In genomic region chr14:31206472-31206981, GRCm38 (mm10) we compare ENCODE assay signal across 8 mouse cellular contexts. TPM values are rescaled to one million over a fixed set of nuclear protein-coding genes. Genes with fewer than 3 reads are reported as not detected.
DNase-seq lines count a peak whose midpoint lies in the region; ATAC-seq and TF ChIP-seq lines count a peak whose summit lies in the region.

No protein-coding gene starts in this region.

- no peak for TF ChIP-seq RAD21 in MEL (IDR thresholded peaks at IDR 0.05; ENCODE audit: low read depth, low read length)

- peak overlapping the region; percentile 62 for H3K27ac ChIP-seq in MEL (ENCODE audit: control insufficient read depth, low read depth, low read length)
- peak overlapping the region; percentile 94 for H3K27ac ChIP-seq in forebrain, postnatal 0 days (ENCODE audit: low read depth, low read length)
- peak overlapping the region; percentile 98 for H3K27ac ChIP-seq in layer of hippocampus, adult 2 months
- peak overlapping the region; percentile 92 for H3K27ac ChIP-seq in neural tube, embryonic 15.5 days (replicated peaks)

- peak; percentile 72 for ATAC-seq in forebrain, postnatal 0 days
- peak; percentile 83 for ATAC-seq in neural tube, embryonic 15.5 days (ENCODE audit: low FRiP score)

- peaks cover 19% of the 10 kb centered on the region for H3K79me2 ChIP-seq in MEL (ENCODE audit: control insufficient read depth, insufficient read depth, low read length, poor library complexity)

- H3K4me3 ChIP-seq in MEL (ENCODE audit: control insufficient read depth in 1 of 2, insufficient read depth in 1 of 2, low read depth in 2 of 2, low read length in 2 of 2): peak overlapping the region; percentile 84 to 98
- peak overlapping the region; percentile 79 for H3K4me3 ChIP-seq in forebrain, postnatal 0 days (ENCODE audit: low read depth, low read length)
- H3K4me3 ChIP-seq in layer of hippocampus, adult 2 months: peak overlapping the region; percentile 83
- peak overlapping the region; percentile 87 for H3K4me3 ChIP-seq in lung, adult 2 months (replicated peaks; ENCODE audit: extremely low read depth, low read depth, low read length)
- peak overlapping the region; percentile 75 for H3K4me3 ChIP-seq in neural tube, embryonic 15.5 days (replicated peaks)

- no peak for TF ChIP-seq CTCF in MEL (IDR thresholded peaks at IDR 0.05 in 2 of 3, conservative IDR thresholded peaks at IDR 0.05 in 1 of 3; ENCODE audit: control insufficient read depth in 1 of 3, insufficient read depth in 1 of 3, low read depth in 2 of 3, low read length in 3 of 3, poor library complexity in 1 of 3, severe bottlenecking in 1 of 3)
- no peak for TF ChIP-seq CTCF in forebrain, postnatal 0 days (IDR thresholded peaks at IDR 0.05; ENCODE audit: low read depth)
- TF ChIP-seq CTCF in layer of hippocampus, adult 2 months (conservative IDR thresholded peaks at IDR 0.05): 0 out of 2 replicates have a peak, but pooled peaks have one; percentile 2
- no peak for TF ChIP-seq CTCF in lung, adult 2 months (IDR thresholded peaks at IDR 0.05; ENCODE audit: insufficient read depth, low read length)

- no peaks in the 10 kb centered on the region for H3K9me3 ChIP-seq in MEL (replicated peaks; ENCODE audit: insufficient read depth, low read length)
- H3K9me3 ChIP-seq in forebrain, postnatal 0 days (ENCODE audit: low read length): no peaks in the 10 kb centered on the region
- H3K9me3 ChIP-seq in neural tube, embryonic 15.5 days (replicated peaks): no peaks in the 10 kb centered on the region

- H3K4me2 ChIP-seq in forebrain, postnatal 0 days (ENCODE audit: low read depth): peak overlapping the region; percentile 85
- peak overlapping the region; percentile 89 for H3K4me2 ChIP-seq in neural tube, embryonic 15.5 days

- peak; percentile 73 to 86; a peak in 3 of 4 replicates for TF ChIP-seq POLR2A in MEL (IDR thresholded peaks at IDR 0.05; ENCODE audit: control insufficient read depth in 1 of 2, insufficient read depth in 1 of 2, low read depth in 1 of 2, low read length in 2 of 2, poor library complexity in 1 of 2)
- peak; percentile 70; the same call in 1 of the 2 replicates for TF ChIP-seq POLR2A in lung, adult 2 months (IDR thresholded peaks at IDR 0.05; ENCODE audit: borderline replicate concordance, extremely low read depth, low read depth, low read length)

- peak; percentile 94 for DNase-seq in MEL (ENCODE audit: low read depth, low spot score)
- DNase-seq in cerebellum, adult 18-20 months: peak; percentile 96 to 98
- DNase-seq in forebrain, postnatal 0 days: peak; percentile 96
- DNase-seq in heart, postnatal 4 days: peak; percentile 98
- peak; percentile 91 to 94 for DNase-seq in layer of hippocampus, adult 2 months (ENCODE audit: low spot score in 2 of 2)
- peak; percentile 93 for DNase-seq in lung, adult 2 months
- peak; percentile 99 for DNase-seq in testis, postnatal 10 days (ENCODE audit: low spot score)

- H3K4me1 ChIP-seq in MEL (ENCODE audit: control insufficient read depth in 1 of 2, insufficient read depth in 2 of 2, low read length in 2 of 2): peaks cover 3 to 11% of the 10 kb centered on the region in 2 experiments; a peak in 3 of 4 replicates
- H3K4me1 ChIP-seq in forebrain, postnatal 0 days (ENCODE audit: insufficient read depth): peaks cover 15% of the 10 kb centered on the region
- H3K4me1 ChIP-seq in lung, adult 2 months (ENCODE audit: control insufficient read depth, insufficient read depth, low read length): peaks cover 12% of the 10 kb centered on the region
- H3K4me1 ChIP-seq in neural tube, embryonic 15.5 days: peaks cover 26% of the 10 kb centered on the region

- TF ChIP-seq EP300 in MEL (IDR thresholded peaks at IDR 0.05; ENCODE audit: low read depth in 1 of 2, low read length in 2 of 2): no peak

- peak overlapping the region; percentile 99 for H3K9ac ChIP-seq in MEL (ENCODE audit: control insufficient read depth, low read depth, low read length, poor library complexity, severe bottlenecking)
- peak overlapping the region; percentile 91 for H3K9ac ChIP-seq in forebrain, postnatal 0 days
- H3K9ac ChIP-seq in neural tube, embryonic 15.5 days (replicated peaks): peak overlapping the region; percentile 94

- peaks cover 3 to 16% of the 10 kb centered on the region in 2 experiments; a peak in 3 of 4 replicates for H3K36me3 ChIP-seq in MEL (ENCODE audit: control insufficient read depth in 1 of 2, insufficient read depth in 2 of 2, low read length in 2 of 2)
- peaks cover 29% of the 10 kb centered on the region for H3K36me3 ChIP-seq in forebrain, postnatal 0 days (ENCODE audit: insufficient read depth)
- H3K36me3 ChIP-seq in neural tube, embryonic 15.5 days: peaks cover 28% of the 10 kb centered on the region

- H3K27me3 ChIP-seq in MEL (ENCODE audit: control insufficient read depth in 1 of 2, insufficient read depth in 2 of 2, low read length in 2 of 2): no peaks in the 10 kb centered on the region
- H3K27me3 ChIP-seq in forebrain, postnatal 0 days (ENCODE audit: insufficient read depth, low read length): no peaks in the 10 kb centered on the region
- H3K27me3 ChIP-seq in neural tube, embryonic 15.5 days (replicated peaks): no peaks in the 10 kb centered on the region

- WGBS in forebrain, postnatal 0 days: under 1% methylated on average over 48 of the region's 48 CpGs
- 2% methylated on average over 42 of the region's 48 CpGs for WGBS in lung, adult 2 months
- WGBS in neural tube, embryonic 15.5 days: under 1% methylated on average over 48 of the region's 48 CpGs

TF ChIP-seq in MEL, 35 proteins besides CTCF, POLR2A, EP300 and RAD21 (continues in another document):
- TF ChIP-seq MEF2A (IDR thresholded peaks at IDR 0.05; ENCODE audit: extremely low read depth, insufficient replicate concordance, low read depth, low read length, poor library complexity, severe bottlenecking): no peak
- TF ChIP-seq MYB (IDR thresholded peaks at IDR 0.05; ENCODE audit: low read depth, low read length): no peak
- no peak for TF ChIP-seq E2F4 (IDR thresholded peaks at IDR 0.05; ENCODE audit: borderline replicate concordance, low read depth, low read length)
- TF ChIP-seq UBTF (IDR thresholded peaks at IDR 0.05; ENCODE audit: borderline replicate concordance, insufficient read depth, low read depth, low read length): no peak
- no peak for TF ChIP-seq SMC3 (IDR thresholded peaks at IDR 0.05; ENCODE audit: low read depth, low read length)

RNA-seq across cellular contexts. Expression of gene Tnnc1, which starts 1.6 kb away (rescaled TPM):
- total RNA-seq in MEL (2012; rRNA removed): not detected in 2 replicates
- under 1 TPM in 1 of 2 experiments, not detected in 1; 0.19 TPM for polyA plus RNA-seq in MEL (2012; ENCODE audit: insufficient read depth in 1 of 2, insufficient read length in 2 of 2, low read depth in 1 of 2, low replicate concordance in 2 of 2, missing spikeins in 1 of 2)
- 1.2 and 2.4 TPM in 2 replicates for total RNA-seq in forebrain, postnatal 0 days (2014; rRNA removed)
- 2.4 and 3.0 TPM in 2 replicates for polyA plus RNA-seq in forebrain, postnatal 0 days (2015; fragmentation: Nextera tagmentation; extraction: Ambion mirVana)
- total RNA-seq in heart, postnatal 4 days (2021): 1,000 to 10,000 TPM; 5,292 to 5,773 TPM
- total RNA-seq in layer of hippocampus, adult 2 months (2021): 1 to 10 TPM; 2.4 to 2.9 TPM
- polyA plus RNA-seq in lung, adult 2 months (2012; rRNA removed): 25.4 and 32.2 TPM in 2 replicates
- polyA plus RNA-seq in neural tube, embryonic 15.5 days (2015; fragmentation: Nextera tagmentation; extraction: Ambion mirVana): 24.5 and 36.3 TPM in 2 replicates

RNA-seq across cellular contexts. Expression of gene Nisch, which starts 10.2 kb away (rescaled TPM):
- total RNA-seq in MEL (2012; rRNA removed): 49.1 and 53.0 TPM in 2 replicates
- 100 to 1,000 TPM in 1 of 2 experiments, not detected in 1; 154 TPM for polyA plus RNA-seq in MEL (2012; ENCODE audit: insufficient read depth in 1 of 2, insufficient read length in 2 of 2, low read depth in 1 of 2, low replicate concordance in 2 of 2, missing spikeins in 1 of 2)
- total RNA-seq in forebrain, postnatal 0 days (2014; rRNA removed): 211 and 300 TPM in 2 replicates
- polyA plus RNA-seq in forebrain, postnatal 0 days (2015; fragmentation: Nextera tagmentation; extraction: Ambion mirVana): 148 and 199 TPM in 2 replicates
- 100 to 1,000 TPM; 301 to 310 TPM for total RNA-seq in heart, postnatal 4 days (2021)
- total RNA-seq in layer of hippocampus, adult 2 months (2021): 100 to 1,000 TPM; 472 to 491 TPM
- polyA plus RNA-seq in lung, adult 2 months (2012; rRNA removed): 412 and 458 TPM in 2 replicates
- polyA plus RNA-seq in neural tube, embryonic 15.5 days (2015; fragmentation: Nextera tagmentation; extraction: Ambion mirVana): 309 and 327 TPM in 2 replicates

RNA-seq across cellular contexts. Expression of gene Sema3g, which starts 11.1 kb away (rescaled TPM):
- 0.03 and 0.04 TPM in 2 replicates for total RNA-seq in MEL (2012; rRNA removed)
- under 1 TPM in 1 of 2 experiments, not detected in 1; 0.25 TPM for polyA plus RNA-seq in MEL (2012; ENCODE audit: insufficient read depth in 1 of 2, insufficient read length in 2 of 2, low read depth in 1 of 2, low replicate concordance in 2 of 2, missing spikeins in 1 of 2)
- 2.2 and 3.7 TPM in 2 replicates for total RNA-seq in forebrain, postnatal 0 days (2014; rRNA removed)
- polyA plus RNA-seq in forebrain, postnatal 0 days (2015; fragmentation: Nextera tagmentation; extraction: Ambion mirVana): 0.23 and 0.31 TPM in 2 replicates
- 10 to 100 TPM in 1 of 2 experiments, 1 to 10 TPM in 1; 9.2 to 11.4 TPM for total RNA-seq in heart, postnatal 4 days (2021)
- total RNA-seq in layer of hippocampus, adult 2 months (2021): 1 to 10 TPM; 5.0 to 6.1 TPM
- 95.9 and 109 TPM in 2 replicates for polyA plus RNA-seq in lung, adult 2 months (2012; rRNA removed)
- polyA plus RNA-seq in neural tube, embryonic 15.5 days (2015; fragmentation: Nextera tagmentation; extraction: Ambion mirVana): 0.47 and 0.69 TPM in 2 replicates

RNA-seq across cellular contexts. Expression of gene Stab1, which starts 38.1 kb away (rescaled TPM):
- total RNA-seq in MEL (2012; rRNA removed): 0.15 TPM in 1 of 2 replicates, not detected in the other
- under 1 TPM in 1 of 2 experiments, not detected in 1; 0.40 TPM for polyA plus RNA-seq in MEL (2012; ENCODE audit: insufficient read depth in 1 of 2, insufficient read length in 2 of 2, low read depth in 1 of 2, low replicate concordance in 2 of 2, missing spikeins in 1 of 2)
- total RNA-seq in forebrain, postnatal 0 days (2014; rRNA removed): 21.9 and 23.3 TPM in 2 replicates
- polyA plus RNA-seq in forebrain, postnatal 0 days (2015; fragmentation: Nextera tagmentation; extraction: Ambion mirVana): 7.7 and 11.4 TPM in 2 replicates
- total RNA-seq in heart, postnatal 4 days (2021): 10 to 100 TPM; 77.1 to 84.3 TPM
- 10 to 100 TPM; 23.2 TPM for total RNA-seq in layer of hippocampus, adult 2 months (2021)
- polyA plus RNA-seq in lung, adult 2 months (2012; rRNA removed): 114 and 136 TPM in 2 replicates
- polyA plus RNA-seq in neural tube, embryonic 15.5 days (2015; fragmentation: Nextera tagmentation; extraction: Ambion mirVana): 16.9 and 18.1 TPM in 2 replicates

RNA-seq across cellular contexts. Expression of gene Phf7, which starts 44.6 kb away (rescaled TPM):
- 6.0 and 6.7 TPM in 2 replicates for total RNA-seq in MEL (2012; rRNA removed)
- 1 to 10 TPM in 1 of 2 experiments, not detected in 1; 7.6 TPM for polyA plus RNA-seq in MEL (2012; ENCODE audit: insufficient read depth in 1 of 2, insufficient read length in 2 of 2, low read depth in 1 of 2, low replicate concordance in 2 of 2, missing spikeins in 1 of 2)
- total RNA-seq in forebrain, postnatal 0 days (2014; rRNA removed): 7.1 and 8.6 TPM in 2 replicates
- polyA plus RNA-seq in forebrain, postnatal 0 days (2015; fragmentation: Nextera tagmentation; extraction: Ambion mirVana): 12.2 and 12.9 TPM in 2 replicates
- 1 to 10 TPM; 5.5 to 6.4 TPM for total RNA-seq in heart, postnatal 4 days (2021)
- total RNA-seq in layer of hippocampus, adult 2 months (2021): 1 to 10 TPM; 5.3 to 6.0 TPM
- 4.8 and 5.4 TPM in 2 replicates for polyA plus RNA-seq in lung, adult 2 months (2012; rRNA removed)
- polyA plus RNA-seq in neural tube, embryonic 15.5 days (2015; fragmentation: Nextera tagmentation; extraction: Ambion mirVana): 10.4 and 10.9 TPM in 2 replicates

Comparison
In these comparisons a context has a peak if more than half of its experiments do, and no peak if none do; other contexts are left out.
1. Peak in every context shown above with its lines: DNase-seq, ATAC-seq, H3K4me3 ChIP-seq and H3K27ac ChIP-seq.
2. RNA of gene Tnnc1, which starts 1.6 kb away (total RNA-seq): 5,292 to 5,773 TPM in heart, postnatal 4 days; 2.4 to 2.9 TPM in layer of hippocampus, adult 2 months, 1.2 to 2.4 TPM in forebrain, postnatal 0 days and not detected in MEL; every median in the first group is over 1,000 times any median in the second.